Mouse (Mus musculus): ENCODE data around the gene Nfil3. TPM values are rescaled to one million over a fixed set of nuclear protein-coding genes. Genes with fewer than 3 reads are reported as not detected.

Gene Nfil3
- total RNA-seq (2014; fragmentation: Nextera tagmentation) (0.64 TPM in 1 of 2 replicates, not detected in the other), total RNA-seq (2017) (0.85 and 0.88 TPM in 2 replicates)

DNA sequence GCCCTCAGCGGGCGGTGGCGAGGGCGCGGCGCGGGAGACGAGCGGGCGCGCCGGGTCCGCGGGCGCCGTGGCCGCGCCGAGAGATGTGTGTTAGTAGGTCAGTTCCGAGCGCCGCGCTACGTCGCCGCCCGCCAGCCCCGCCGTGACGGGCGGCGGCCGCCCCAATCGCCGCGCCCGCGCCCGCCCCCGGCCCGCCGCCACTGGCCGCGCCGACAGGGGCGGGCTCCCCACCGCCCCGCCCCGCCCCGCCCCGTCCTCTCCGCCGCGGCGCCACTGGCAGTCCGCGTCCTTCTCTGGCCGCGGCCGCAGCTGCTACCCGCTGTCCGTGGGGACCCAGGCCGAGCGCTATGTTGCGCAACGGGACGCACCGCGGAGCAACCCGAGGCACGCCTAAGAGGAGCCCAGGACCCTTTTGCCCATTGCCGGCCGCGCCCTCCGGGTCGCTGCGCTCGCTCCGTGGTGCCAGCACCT is at the start of gene Nfil3:
Gene Nfil3 (minus strand): TSS at position 123 of the 471 bp plus-strand sequence.
- ATAC-seq (replicated peaks; ENCODE audit: low FRiP score, low TSS enrichment, poor library complexity, severe bottlenecking) = peak; percentile 54

DNA sequence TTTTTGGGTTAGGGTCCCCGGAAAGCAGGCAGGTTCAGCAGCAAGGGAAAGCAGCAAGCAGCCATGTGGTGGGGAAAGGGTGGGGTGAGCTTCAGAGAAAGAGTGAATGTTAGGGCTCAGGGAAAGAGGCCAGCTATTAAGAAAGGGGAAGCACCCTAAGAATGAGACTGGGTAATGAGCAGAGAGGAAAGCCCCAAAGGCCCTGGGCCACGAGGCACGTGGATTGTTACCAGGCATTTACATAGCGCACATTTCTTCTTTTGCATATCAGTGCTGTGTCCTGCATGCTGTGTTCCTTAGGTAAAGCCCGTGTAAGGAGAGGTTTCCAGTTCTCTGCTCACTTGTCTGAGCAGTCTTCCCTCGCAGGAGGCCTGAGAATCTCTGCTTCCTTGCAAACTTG is 43.4 kb upstream of the Nfil3 start:
- ATAC-seq (replicated peaks; ENCODE audit: low FRiP score, low TSS enrichment, poor library complexity, severe bottlenecking) = no peak

DNA sequence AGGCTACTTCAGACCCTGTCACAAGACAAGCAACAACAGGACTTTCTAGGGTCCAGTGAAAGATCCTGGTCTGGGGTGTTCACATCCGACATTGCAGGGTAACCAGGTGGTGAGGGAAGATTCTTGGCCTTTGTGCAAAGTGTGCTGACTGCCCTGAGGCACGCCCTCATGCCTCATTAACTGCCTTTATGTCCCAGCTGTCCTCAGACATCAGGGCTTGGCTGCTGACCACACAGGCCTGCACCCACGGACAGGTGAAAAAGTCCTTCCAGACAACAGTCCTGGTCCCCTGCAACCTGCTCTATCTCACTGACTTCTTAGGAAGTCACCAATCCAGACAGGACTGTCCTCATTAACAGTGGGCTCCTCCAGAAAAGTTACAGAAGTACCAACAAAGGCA is 39.4 kb upstream of the Nfil3 start:
- no peak for ATAC-seq (replicated peaks; ENCODE audit: low FRiP score, low TSS enrichment, poor library complexity, severe bottlenecking)

DNA sequence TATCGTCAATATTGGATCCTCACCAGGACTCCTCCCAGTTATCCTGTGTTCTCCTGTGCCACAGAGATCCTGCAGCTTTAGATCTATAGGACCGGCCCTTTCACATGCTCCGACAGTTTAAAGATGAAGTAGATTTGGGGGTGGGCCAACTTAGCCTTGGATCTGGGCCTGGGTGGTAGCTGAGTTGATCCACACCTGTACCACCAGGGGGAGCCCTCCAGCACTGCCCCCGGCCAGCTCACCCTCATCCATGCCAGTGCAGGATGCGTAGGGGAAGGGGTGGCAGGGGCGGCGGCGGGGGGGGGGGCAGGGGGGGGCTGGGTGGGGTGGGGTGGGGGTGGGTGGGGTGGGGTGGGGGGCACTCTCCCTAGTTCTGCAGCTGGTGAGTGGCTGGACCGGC is 38.7 kb upstream of the Nfil3 start:
- ATAC-seq (replicated peaks; ENCODE audit: low FRiP score, low TSS enrichment, poor library complexity, severe bottlenecking) = no peak; the same call in 1 of the 2 replicates

DNA sequence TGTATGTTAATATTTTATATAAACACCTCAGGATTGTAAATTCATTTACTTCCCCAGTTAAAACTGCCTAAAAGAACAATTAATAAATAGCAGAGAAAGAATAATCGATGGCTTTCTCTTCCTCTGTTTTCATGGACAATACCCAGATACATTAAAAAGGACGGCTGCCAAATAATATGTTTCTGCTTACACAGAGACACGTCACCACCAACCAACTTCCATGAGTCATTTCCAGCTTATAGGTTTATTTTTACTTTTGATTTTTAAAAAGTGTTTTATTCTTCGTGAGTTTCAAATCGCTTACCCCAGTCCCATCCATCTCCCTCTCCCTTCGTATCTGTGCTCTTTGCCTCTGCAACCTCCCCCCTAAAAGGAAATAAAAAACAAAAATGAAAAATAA is 38.1 kb upstream of the Nfil3 start:
- ATAC-seq (replicated peaks; ENCODE audit: low FRiP score, low TSS enrichment, poor library complexity, severe bottlenecking) = no peak

DNA sequence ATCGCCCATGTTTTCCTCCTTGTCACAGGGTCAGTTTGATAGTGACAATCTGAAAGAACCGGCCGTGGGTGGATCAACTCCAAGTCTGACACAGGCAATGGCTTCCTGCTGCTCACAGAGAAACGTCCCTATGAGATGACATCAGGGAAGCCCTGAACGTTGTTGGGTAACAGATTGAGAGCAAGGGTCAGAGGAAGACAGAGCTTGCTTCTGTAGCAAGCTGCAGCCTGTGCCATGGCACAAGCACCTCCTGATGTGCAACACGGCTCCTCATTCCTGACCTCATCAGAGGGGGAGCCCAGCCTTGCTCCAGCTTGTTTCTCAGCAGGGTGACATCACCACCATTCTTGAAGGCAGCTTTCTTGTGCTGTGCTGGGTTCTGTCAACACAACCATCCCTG is 37.1 kb upstream of the Nfil3 start:
- ATAC-seq (replicated peaks; ENCODE audit: low FRiP score, low TSS enrichment, poor library complexity, severe bottlenecking) = no peak

DNA sequence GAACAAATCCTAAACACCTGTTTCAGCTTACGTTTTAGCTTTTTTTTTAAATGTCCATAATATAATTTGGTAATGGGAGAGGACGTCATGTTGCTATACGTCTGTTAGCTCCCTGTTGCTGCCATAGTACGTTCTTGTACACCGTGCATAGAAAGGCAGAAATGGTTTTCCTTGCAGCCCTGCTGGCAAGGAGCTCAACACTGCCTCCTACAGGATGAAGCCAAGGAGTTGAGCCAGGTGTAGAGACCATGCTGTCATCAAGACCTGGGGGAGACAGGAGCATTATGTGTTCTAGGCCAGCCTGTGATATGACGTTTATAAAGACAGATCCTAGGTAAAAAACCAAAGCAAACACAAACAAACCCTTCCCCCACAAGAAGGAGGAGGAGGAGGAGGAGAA is 36.2 kb upstream of the Nfil3 start:
- no peak for ATAC-seq (replicated peaks; ENCODE audit: low FRiP score, low TSS enrichment, poor library complexity, severe bottlenecking)

DNA sequence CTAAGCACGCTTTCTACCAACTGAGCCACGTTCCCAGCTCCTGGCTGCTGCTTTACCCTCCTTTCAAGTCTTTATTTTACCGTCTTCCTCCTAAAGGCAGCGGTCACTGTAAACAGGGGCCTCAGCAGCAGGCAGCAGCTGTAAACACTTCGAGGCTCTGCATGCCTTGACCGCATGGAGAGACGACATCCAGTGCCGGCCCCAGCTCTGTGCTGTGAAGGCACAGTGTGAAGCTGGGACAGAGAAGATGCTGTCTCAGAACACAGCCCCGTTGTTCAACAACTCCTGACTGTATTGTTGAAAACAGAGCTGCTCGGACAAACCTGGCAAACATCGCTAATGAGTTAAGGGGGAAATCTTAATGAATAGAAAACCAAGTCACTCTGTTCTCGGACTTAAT is 30.6 kb upstream of the Nfil3 start:
- no peak for ATAC-seq (replicated peaks; ENCODE audit: low FRiP score, low TSS enrichment, poor library complexity, severe bottlenecking)

DNA sequence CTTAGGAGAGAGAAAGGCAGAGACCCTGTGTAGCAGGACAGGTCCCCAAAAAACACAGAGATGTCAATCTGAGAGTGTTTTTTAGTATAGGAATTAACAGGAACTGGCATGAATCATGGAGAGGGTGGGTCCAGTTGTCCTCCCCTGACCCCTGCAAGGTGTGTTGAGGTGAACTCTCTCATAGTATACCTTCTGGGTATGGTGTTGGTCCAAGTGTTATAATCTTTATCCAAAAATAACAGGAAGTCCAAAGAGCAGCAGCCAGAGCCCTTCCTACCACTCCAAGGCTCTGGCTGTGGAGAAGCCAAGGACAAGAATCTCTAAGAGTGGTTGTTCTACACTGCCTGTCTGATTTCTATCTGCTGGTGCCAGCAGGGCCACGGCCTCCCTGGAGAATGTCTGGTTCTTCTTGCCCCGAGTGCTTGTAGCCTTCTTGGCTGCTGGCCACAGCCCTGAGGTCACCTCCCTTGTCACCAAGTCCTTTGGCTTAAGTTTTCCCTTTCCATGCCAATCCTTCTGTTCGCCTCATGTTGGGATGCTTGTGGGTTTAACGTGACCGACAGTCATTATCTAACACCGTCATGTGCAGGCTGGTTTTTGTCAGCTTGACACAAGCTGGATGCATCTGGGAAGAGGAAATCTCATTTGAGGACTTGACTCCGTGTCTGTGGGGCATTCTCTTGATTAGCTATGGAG is 27.8 kb upstream of the Nfil3 start:
- ATAC-seq (replicated peaks; ENCODE audit: low FRiP score, low TSS enrichment, poor library complexity, severe bottlenecking) = no peak

DNA sequence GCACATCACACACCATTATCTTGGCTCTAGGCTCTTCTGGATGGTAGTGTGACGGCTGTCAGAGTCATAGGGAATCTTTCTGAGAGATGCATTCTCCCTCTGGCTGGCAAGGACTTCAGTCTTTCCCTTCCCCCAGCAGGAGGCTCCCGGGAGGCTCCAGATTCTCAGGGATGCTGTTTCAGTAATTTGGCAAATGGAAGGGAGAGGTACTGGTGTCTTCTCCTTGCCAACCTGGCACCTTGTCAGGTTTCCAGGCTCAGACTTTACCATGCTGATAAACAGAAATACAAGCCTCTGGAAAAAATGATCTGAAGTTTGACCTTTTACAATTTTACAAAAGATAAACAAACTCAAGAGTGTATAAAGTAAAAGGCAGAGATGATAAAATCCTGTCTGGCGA is 26.9 kb upstream of the Nfil3 start:
- no peak for ATAC-seq (replicated peaks; ENCODE audit: low FRiP score, low TSS enrichment, poor library complexity, severe bottlenecking)

DNA sequence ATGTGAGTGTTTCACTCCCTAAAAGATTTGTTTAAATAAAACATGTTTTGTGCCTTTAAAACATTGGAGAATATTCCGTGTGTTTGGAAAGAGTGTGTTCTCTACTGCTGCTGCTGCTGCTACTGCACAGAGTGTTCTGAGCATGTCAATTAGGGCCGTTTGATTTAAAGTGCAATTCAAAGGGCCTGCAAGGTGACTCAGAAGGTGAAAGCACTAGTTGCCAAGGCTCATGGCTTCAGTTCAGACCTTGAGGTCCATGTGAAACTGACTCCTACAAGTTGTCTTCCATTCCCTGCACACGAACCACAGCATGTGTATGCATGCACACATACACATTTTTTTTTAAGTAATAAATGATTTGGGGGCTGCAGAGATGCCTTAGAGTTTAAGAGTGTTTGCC is 22.4 kb upstream of the Nfil3 start:
- no peak for ATAC-seq (replicated peaks; ENCODE audit: low FRiP score, low TSS enrichment, poor library complexity, severe bottlenecking)

DNA sequence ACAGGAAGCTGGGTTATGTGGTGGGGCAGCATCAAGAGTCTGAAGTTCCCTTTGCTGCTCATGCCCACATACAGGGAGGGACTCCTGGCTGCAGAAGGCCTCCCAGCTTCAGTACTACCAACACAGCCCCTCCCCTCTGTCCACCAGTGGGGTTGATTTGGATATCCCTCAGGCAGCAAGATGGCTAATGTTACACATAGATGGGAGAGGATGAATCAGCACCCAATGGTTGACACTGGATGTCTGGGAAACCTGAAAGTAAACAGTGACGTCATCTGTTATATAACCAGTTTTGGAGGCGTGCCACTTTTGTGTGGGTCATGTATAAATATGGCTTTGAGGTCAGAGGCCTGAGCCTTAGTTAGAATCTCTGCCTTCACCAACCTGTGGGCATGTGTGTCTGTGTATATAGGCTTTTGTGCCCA is 20.6 kb upstream of the Nfil3 start:
- no peak for ATAC-seq (replicated peaks; ENCODE audit: low FRiP score, low TSS enrichment, poor library complexity, severe bottlenecking)

DNA sequence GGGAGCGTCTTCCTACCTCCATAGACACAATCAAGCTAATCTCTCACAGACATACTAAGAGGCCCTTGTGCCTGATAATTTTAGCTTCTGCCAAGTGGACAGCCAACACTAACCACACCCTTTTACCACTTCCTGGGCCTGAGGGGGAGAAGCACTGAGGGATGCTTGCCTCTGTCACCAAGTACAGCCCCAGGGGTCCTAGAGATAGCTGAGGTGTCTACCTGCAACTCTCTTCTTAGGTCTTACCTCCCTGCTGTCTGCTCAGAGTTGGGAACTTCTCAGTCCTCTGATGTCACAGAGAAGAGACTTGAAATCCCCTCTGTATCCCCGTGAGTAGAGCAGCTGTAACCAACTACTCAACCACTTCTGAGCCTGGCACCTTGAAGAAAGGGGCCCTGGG is 19.6 kb upstream of the Nfil3 start:
- no peak for ATAC-seq (replicated peaks; ENCODE audit: low FRiP score, low TSS enrichment, poor library complexity, severe bottlenecking)

DNA sequence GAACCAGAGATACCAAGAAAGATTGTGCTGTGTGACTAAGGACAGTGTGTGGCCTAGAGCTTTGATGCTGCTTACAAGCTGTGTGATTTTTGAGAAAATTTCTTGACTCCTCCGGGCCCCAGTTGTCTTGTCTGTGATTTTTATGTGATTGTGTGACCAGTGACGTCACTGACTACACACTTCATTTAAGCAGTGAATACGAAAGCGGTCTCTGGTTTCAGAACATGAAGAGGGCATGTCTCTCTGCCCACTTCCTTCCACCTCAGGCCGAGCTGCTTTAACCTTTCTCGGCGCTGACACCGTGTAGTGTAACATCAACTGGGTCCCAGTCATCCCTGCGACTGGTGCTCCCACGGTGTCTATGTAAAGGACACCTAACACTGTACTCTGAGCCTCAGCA is 17.7 kb upstream of the Nfil3 start:
- ATAC-seq (replicated peaks; ENCODE audit: low FRiP score, low TSS enrichment, poor library complexity, severe bottlenecking) = no peak

DNA sequence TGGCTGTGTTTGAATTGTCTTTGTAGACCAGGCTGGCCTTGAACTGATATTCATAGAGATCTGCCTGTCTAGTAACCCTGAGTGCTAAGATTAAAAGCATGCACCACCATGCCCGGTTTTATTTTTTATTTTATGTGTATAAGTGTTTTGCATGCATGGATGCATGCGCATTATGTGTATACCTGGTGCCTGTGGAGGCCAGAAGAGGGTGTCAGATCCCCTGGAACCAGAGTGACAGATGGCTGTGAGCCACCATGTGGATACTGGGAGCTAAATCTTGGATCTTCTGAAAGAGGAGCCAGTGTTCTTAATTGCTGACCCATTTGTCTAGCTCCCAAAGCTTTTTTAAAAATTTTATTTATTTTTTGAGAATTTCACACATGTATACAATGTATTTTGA is 16.9 kb upstream of the Nfil3 start:
- ATAC-seq (replicated peaks; ENCODE audit: low FRiP score, low TSS enrichment, poor library complexity, severe bottlenecking) = no peak

DNA sequence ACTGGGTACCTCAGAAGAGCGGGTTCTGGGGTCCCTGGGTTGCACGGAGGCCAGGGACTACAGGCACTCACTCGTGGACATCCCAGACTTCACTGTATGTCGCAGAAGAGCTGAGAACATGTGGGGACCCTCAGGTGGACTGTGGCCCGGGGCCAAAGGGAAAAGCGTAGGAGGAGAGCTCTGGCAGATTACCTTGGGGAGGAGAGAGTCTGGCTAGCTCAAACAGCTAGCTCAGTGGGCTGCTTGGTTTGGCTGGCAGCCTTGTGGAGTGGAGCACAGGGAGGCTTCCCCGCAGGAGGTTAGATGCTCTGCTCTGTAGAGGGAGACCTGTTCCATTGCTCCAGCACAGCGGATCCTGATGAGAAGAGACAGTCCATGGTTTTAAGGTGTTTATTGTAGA is 15.3 kb upstream of the Nfil3 start:
- no peak for ATAC-seq (replicated peaks; ENCODE audit: low FRiP score, low TSS enrichment, poor library complexity, severe bottlenecking)

DNA sequence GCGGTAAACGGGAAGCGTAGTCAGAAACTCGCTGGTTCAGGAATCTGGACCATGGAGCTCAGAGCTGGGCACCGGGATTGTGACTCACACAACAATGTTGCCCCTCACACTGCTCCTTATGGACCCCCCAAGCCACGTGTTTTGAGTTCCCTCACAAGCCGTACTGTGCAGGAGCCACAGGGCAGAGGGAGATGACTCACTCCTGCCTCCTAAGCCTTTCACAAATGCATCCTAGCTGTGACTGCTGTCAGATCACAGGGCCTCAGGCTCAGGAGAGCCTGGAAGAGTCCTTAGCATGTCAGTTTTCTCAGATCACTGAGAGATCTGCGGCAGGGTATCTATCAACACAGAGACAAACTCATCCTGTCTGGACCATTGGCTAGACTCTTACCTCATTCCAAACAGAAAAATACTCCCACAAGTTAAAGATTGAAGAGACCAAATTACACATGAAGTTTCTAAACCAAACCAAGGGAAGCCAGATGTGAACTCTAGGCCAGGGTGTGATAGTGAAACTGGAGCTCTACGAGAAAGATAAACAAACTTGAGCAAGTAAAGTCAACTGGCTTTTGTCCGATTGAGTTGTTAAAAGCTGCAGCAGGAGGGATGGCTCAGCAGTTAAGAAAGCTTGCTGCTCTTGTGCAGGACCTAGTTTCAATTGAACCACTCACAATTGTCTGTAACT is 13.5 kb upstream of the Nfil3 start:
- ATAC-seq (replicated peaks; ENCODE audit: low FRiP score, low TSS enrichment, poor library complexity, severe bottlenecking) = no peak

DNA sequence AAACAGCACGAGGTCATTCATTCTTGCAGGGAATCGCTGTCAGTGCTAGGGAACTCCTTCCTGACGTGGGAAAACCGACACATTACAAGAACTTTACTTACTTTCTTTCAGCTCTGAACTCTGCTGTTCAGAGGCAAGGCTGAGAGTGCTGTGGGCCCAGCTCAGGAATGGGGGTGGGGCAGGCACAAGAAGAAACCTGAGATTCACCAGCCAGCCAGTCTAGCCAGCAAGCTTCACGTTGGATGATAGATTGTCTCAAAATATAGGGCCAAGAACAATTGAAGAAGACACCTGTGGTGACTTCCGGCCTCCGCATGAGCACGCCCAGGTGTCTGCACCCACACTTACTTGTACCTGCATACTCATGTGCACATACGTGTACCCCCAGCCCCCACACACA is 9.3 kb upstream of the Nfil3 start:
- ATAC-seq (replicated peaks; ENCODE audit: low FRiP score, low TSS enrichment, poor library complexity, severe bottlenecking) = no peak

DNA sequence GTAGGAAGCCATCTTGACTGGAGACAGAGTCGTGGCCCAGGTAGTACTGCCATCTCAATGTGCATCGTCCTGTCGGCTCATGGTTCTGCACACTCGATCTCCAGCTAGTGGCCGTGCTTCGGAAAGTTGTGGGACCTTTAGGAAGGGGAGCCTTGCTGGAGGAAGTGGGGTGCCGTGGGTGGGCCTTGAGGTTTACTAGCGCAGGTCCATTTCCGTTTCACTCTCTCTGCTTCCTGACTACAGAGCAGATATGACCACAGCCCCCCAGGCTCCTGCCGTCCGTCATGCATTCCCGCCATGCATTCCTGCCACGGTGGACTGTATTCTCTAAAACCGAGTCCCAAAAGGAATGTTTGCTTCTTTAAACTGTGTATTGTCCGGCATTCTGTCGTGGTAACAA is 8.1 kb upstream of the Nfil3 start:
- 0 out of 2 replicates have a peak, but pooled peaks have one; percentile 26 for ATAC-seq (replicated peaks; ENCODE audit: low FRiP score, low TSS enrichment, poor library complexity, severe bottlenecking)

DNA sequence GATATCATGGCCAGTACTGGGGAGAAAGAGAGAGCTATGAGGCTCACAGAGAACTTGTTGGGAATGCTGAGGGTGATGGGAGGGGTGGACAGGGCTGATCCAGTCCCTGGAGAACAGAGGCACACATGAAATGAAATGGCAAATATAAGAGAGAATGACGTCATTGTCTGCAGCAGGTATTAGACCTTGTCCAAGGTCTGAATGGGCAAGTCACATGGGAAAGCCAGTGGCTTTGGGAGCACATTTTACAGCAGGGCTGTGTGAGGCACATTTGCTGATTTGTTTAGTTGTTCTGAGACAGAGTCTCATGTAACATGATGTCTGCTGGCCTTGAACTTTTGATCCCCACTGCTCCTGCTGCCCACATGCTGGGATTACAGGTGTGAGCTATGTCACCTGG is 7.0 kb upstream of the Nfil3 start:
- ATAC-seq (replicated peaks; ENCODE audit: low FRiP score, low TSS enrichment, poor library complexity, severe bottlenecking) = no peak

DNA sequence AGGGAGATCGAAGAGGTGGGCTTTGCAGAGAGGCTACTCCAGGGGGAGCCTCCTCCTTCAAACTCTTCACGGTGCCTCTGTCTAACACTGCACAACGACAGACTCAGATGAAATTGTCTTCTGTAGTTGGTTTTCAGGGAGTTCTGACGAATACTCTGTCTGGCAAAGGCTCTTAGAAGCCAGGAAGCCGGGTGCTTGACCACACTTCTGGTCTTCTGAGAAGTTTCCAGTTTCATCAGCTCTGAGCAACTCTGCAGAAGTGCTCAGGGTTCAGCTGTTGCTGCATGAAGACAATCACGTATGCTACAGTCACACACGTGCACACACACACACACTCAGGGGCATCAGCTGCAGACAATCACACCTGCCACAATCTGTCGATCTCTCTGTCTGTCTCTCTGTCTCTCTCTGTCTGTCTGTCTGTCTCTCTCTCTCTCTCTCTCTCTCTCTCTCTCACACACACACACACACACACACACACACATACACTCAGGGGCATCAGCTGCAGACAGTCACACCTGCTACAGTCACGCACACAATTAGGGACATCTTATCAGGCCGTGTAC is 5.4 kb upstream of the Nfil3 start:
- ATAC-seq (replicated peaks; ENCODE audit: low FRiP score, low TSS enrichment, poor library complexity, severe bottlenecking) = no peak

All from megakaryocyte-erythroid progenitor cell, adult 5-6 weeks (primary cell).